Mouse (Mus musculus) small intestine, adult 2 months (tissue): ENCODE measurements around the gene Cpa5. TPM values are rescaled to one million over a fixed set of nuclear protein-coding genes. Genes with fewer than 3 reads are reported as not detected.

Experiments
- H3K27ac ChIP-seq: fragments of 200-500 bp; 2 replicates; pipeline ENCODE4 v1.5.1; 2012; ENCODE audit warnings: low read depth, low read length, control low read depth, inconsistent platforms; ENCODE audit not compliant: insufficient read depth
- H3K27me3 ChIP-seq: fragments of 200-500 bp; 2 replicates; pipeline ENCODE4 v1.6.1; 2012; ENCODE audit warnings: mild to moderate bottlenecking, moderate library complexity, low read length, inconsistent platforms; ENCODE audit not compliant: control insufficient read depth, insufficient read depth
- H3K36me3 ChIP-seq: fragments of 200-500 bp; 2 replicates; pipeline ENCODE4 v1.6.1; 2012; ENCODE audit warnings: mild to moderate bottlenecking, low read length, control low read depth, inconsistent platforms; ENCODE audit not compliant: control insufficient read depth, insufficient read depth
- H3K4me1 ChIP-seq: fragments of 200-500 bp; 2 replicates; pipeline ENCODE4 v1.6.1; 2012; ENCODE audit warnings: low read length, inconsistent platforms, mixed read lengths; ENCODE audit not compliant: control insufficient read depth, insufficient read depth, insufficient read length
- H3K4me3 ChIP-seq: fragments of 200-500 bp; 2 replicates; pipeline ENCODE4 v1.5.1; 2012; ENCODE audit warnings: low read depth, mild to moderate bottlenecking, control low read depth, inconsistent platforms, low read length, moderate library complexity
- CTCF ChIP-seq: fragments of 200-500 bp; IDR thresholded peaks from 2 replicates; pipeline ENCODE4 v1.5.1; 2012; ENCODE audit warnings: low read depth, mild to moderate bottlenecking, control low read depth, inconsistent platforms, low read length, moderate library complexity, mixed read lengths; ENCODE audit not compliant: insufficient replicate concordance, insufficient read length; ENCODE audit errors: extremely low read depth
- POLR2A ChIP-seq: fragments of 200-500 bp; IDR thresholded peaks from 2 replicates; pipeline ENCODE4 v1.6.1; 2012; ENCODE audit warnings: low read depth, mild to moderate bottlenecking, control low read depth, inconsistent platforms, low read length, moderate library complexity
- WGBS: fragments of 180-500 bp; shearing (Covaris S2); methylation state at CpG from one replicate; pipeline ENCODE4 v1.1.7; 2018; 5-methylcytosine and 5-hydroxymethylcytosine counted together
- polyA plus RNA-seq: library from polyadenylated mRNA; depleted of rRNA; stranded (reverse); fragments of >200 nt; gene quantifications from 2 replicates; pipeline ENCODE4 v1.2.3, GENCODE M21; 2012; rRNA removed

Cpa5 gene
- polyA plus RNA-seq, 1 experiment, result not detected

DNA sequence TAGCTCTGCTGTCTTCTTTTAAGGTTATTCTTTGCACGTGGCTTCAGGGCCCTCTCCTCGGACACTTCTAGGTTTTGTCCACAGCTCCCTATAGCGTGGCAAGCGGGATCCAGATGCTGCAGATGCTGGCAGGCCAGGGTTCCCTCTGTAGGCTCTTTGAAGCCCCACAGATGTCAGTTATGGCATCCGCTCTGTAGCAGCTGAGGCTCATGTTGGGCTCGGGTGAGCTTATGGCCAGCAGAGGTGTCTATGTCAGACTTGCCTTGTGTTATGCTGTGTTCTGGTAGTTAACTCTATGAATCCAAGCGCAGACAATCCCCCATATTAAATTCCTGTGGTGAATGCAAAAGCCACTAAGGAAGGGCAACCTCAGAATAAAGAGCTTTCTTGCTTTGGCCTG lies 69.6 kb downstream of the Cpa5 start:
- Histone ChIP-seq H3K4me1 (no peaks in the 10 kb centered on the region), H3K27me3 (no peaks in the 10 kb centered on the region), H3K4me3 (no peak overlapping the region), H3K27ac (no peak overlapping the region), H3K36me3 (no peaks in the 10 kb centered on the region)
- WGBS, result 92% methylated on average over 7 of the region's 7 CpGs
- TF ChIP-seq CTCF, result no peak
- TF ChIP-seq POLR2A, result no peak

Other genes with a start within 250 kb of the Cpa5 start
- 2.5 and 5.9 TPM in 2 replicates for gene Zc3hc1, start 220.0 kb upstream of the Cpa5 start, polyA plus RNA-seq
- 6.6 and 7.1 TPM in 2 replicates for gene Klhdc10, start 209.1 kb upstream of the Cpa5 start, polyA plus RNA-seq
- gene Tmem209, start 101.2 kb upstream of the Cpa5 start, polyA plus RNA-seq, result 7.3 and 11.4 TPM in 2 replicates
- gene Ssmem1, start 101.2 kb upstream of the Cpa5 start, polyA plus RNA-seq, result not detected in 2 replicates
- 0.90 and 296 TPM in 2 replicates for gene Cpa2, start 69.4 kb upstream of the Cpa5 start, polyA plus RNA-seq
- gene Cpa4, start 42.6 kb upstream of the Cpa5 start, polyA plus RNA-seq, result not detected in 2 replicates
- 10.6 and 5,018 TPM in 2 replicates for gene Cpa1, start 28.2 kb downstream of the Cpa5 start, polyA plus RNA-seq
- gene Cep41, start 82.7 kb downstream of the Cpa5 start, polyA plus RNA-seq, result 0.99 and 1.9 TPM in 2 replicates
- 15.1 and 38.1 TPM in 2 replicates for gene Mest, start 112.5 kb downstream of the Cpa5 start, polyA plus RNA-seq